Mouse (Mus musculus): ENCODE data around the gene Gnat1. TPM values are rescaled to one million over a fixed set of nuclear protein-coding genes. Genes with fewer than 3 reads are reported as not detected.

Gene Gnat1
- polyA plus RNA-seq, 1 experiment from 2014 or later, result 1.4 TPM

DNA sequence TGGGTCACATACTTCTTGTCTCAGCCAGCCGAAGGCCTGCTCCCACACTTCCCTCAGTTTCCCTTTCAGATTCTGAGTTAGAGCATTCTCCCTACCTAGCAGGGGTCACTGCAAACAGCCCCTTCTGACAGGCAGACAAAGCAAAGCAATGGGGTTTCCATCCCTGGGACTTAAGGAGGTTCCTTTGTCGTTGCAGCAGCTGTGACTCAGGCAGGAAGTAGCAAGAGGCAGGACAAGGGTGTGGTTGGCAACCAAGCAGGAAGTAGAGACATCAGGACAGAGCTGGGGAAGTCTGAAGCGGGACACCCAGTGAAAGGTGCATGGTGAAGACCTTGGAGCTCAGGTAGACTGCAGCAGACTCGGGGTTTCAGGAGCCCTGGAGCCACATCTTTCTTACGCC lies 55.0 kb downstream of the Gnat1 start:
- no peaks in the 10 kb centered on the region for H3K9me3 ChIP-seq (ENCODE audit: control insufficient read depth, low read length)
- H3K9ac ChIP-seq (ENCODE audit: low read length), result no peak overlapping the region
- WGBS, result 67% methylated on average over 5 of the region's 5 CpGs
- DNase-seq (ENCODE audit: low spot score, missing footprints), result no peak
- H3K4me3 ChIP-seq (ENCODE audit: low read depth, low read length), result no peak overlapping the region
- no peak overlapping the region for H3K4me2 ChIP-seq
- no peak for ATAC-seq (ENCODE audit: low FRiP score)
- peaks cover 42% of the 10 kb centered on the region for H3K4me1 ChIP-seq (ENCODE audit: control insufficient read depth, insufficient read depth, low read length)
- no peaks in the 10 kb centered on the region for H3K27me3 ChIP-seq (ENCODE audit: control insufficient read depth, insufficient read depth, low read length)
- H3K36me3 ChIP-seq (ENCODE audit: control insufficient read depth, insufficient read depth, low read length), result peaks cover 9% of the 10 kb centered on the region
- H3K27ac ChIP-seq (ENCODE audit: low read depth, low read length), result no peak overlapping the region

Other genes with a start within 250 kb of the Gnat1 start
- gene Tmem115, start 145.8 kb downstream of the Gnat1 start, polyA plus RNA-seq (2014; fragmentation: Nextera tagmentation; extraction: Ambion mirVana), result 40.9 and 44.6 TPM in 2 replicates
- gene Cyb561d2, start 137.5 kb downstream of the Gnat1 start, polyA plus RNA-seq (2014; fragmentation: Nextera tagmentation; extraction: Ambion mirVana), result 18.3 and 18.9 TPM in 2 replicates
- 39.1 and 43.3 TPM in 2 replicates for gene Nprl2, start 137.5 kb downstream of the Gnat1 start, polyA plus RNA-seq (2014; fragmentation: Nextera tagmentation; extraction: Ambion mirVana)
- gene Zmynd10, start 132.4 kb downstream of the Gnat1 start, polyA plus RNA-seq (2014; fragmentation: Nextera tagmentation; extraction: Ambion mirVana), result 0.33 and 0.49 TPM in 2 replicates
- gene Rassf1, start 128.2 kb downstream of the Gnat1 start, polyA plus RNA-seq (2014; fragmentation: Nextera tagmentation; extraction: Ambion mirVana), result 40.5 and 44.0 TPM in 2 replicates
- 94.5 and 94.6 TPM in 2 replicates for gene Tusc2, start 116.5 kb downstream of the Gnat1 start, polyA plus RNA-seq (2014; fragmentation: Nextera tagmentation; extraction: Ambion mirVana)
- 129 and 132 TPM in 2 replicates for gene Hyal2, start 111.8 kb downstream of the Gnat1 start, polyA plus RNA-seq (2014; fragmentation: Nextera tagmentation; extraction: Ambion mirVana)
- 3.9 and 4.8 TPM in 2 replicates for gene Hyal1, start 102.8 kb downstream of the Gnat1 start, polyA plus RNA-seq (2014; fragmentation: Nextera tagmentation; extraction: Ambion mirVana)
- 8.4 and 11.1 TPM in 2 replicates for gene Naa80, start 100.8 kb downstream of the Gnat1 start, polyA plus RNA-seq (2014; fragmentation: Nextera tagmentation; extraction: Ambion mirVana)
- 0.33 and 0.47 TPM in 2 replicates for gene Hyal3, start 98.9 kb downstream of the Gnat1 start, polyA plus RNA-seq (2014; fragmentation: Nextera tagmentation; extraction: Ambion mirVana)
- 24.2 and 28.2 TPM in 2 replicates for gene Ifrd2, start 92.1 kb downstream of the Gnat1 start, polyA plus RNA-seq (2014; fragmentation: Nextera tagmentation; extraction: Ambion mirVana)
- 1.3 and 2.1 TPM in 2 replicates for gene Sema3b, start 70.5 kb downstream of the Gnat1 start, polyA plus RNA-seq (2014; fragmentation: Nextera tagmentation; extraction: Ambion mirVana)
- 578 and 581 TPM in 2 replicates for gene Gnai2, start 44.3 kb downstream of the Gnat1 start, polyA plus RNA-seq (2014; fragmentation: Nextera tagmentation; extraction: Ambion mirVana)
- 11.2 and 11.7 TPM in 2 replicates for gene Slc38a3, start 10.2 kb downstream of the Gnat1 start, polyA plus RNA-seq (2014; fragmentation: Nextera tagmentation; extraction: Ambion mirVana)
- gene Sema3f, start 30.8 kb upstream of the Gnat1 start, polyA plus RNA-seq (2014; fragmentation: Nextera tagmentation; extraction: Ambion mirVana), result 9.6 and 11.9 TPM in 2 replicates
- 186 and 191 TPM in 2 replicates for gene Rbm5, start 91.3 kb upstream of the Gnat1 start, polyA plus RNA-seq (2014; fragmentation: Nextera tagmentation; extraction: Ambion mirVana)
- gene Rbm6, start 193.5 kb upstream of the Gnat1 start, polyA plus RNA-seq (2014; fragmentation: Nextera tagmentation; extraction: Ambion mirVana), result 104 and 114 TPM in 2 replicates
- gene Mon1a, start 208.4 kb upstream of the Gnat1 start, polyA plus RNA-seq (2014; fragmentation: Nextera tagmentation; extraction: Ambion mirVana), result 14.8 and 16.8 TPM in 2 replicates
- gene Mst1r, start 227.2 kb upstream of the Gnat1 start, polyA plus RNA-seq (2014; fragmentation: Nextera tagmentation; extraction: Ambion mirVana), result 0.60 and 0.80 TPM in 2 replicates
- gene Actl11, start 248.8 kb upstream of the Gnat1 start, polyA plus RNA-seq (2014; fragmentation: Nextera tagmentation; extraction: Ambion mirVana), result not detected in 2 replicates

All from midbrain, embryonic 11.5 days (tissue).